Mouse (Mus musculus): Measurements from ENCODE around the gene Shc3.

Gene Shc3

GRCm38 (mm10) chr13:51387908-51388307 is 181.3 kb downstream of the Shc3 start:
- DNase-seq (ENCODE audit: inconsistent age in 2 of 2, low spot score in 1 of 2) = no peak

GRCm38 (mm10) chr13:51384899-51385298 is 184.3 kb downstream of the Shc3 start:
- DNase-seq (ENCODE audit: inconsistent age in 2 of 2, low spot score in 1 of 2) = no peak

DNA sequence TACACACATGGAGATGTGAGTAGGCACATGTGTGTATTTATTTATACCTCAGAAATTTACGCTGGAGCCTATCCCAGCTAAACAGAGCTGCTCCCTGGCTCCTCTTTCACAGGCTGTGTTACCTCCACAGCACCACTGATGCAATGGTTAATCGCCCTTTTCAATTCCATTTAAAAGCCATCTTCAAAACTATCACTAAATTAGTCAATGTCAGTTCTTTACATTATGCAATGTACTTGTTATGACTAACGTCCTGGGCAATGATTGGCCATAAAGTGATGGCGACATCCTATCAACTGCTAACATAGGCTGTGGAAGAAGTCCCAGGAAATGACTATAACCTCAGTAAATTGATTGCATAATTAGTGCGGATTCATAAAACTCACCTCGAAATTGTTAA is 187.7 kb downstream of the Shc3 start:
- DNase-seq (ENCODE audit: inconsistent age in 2 of 2, low spot score in 1 of 2) = no peak

Data from adrenal gland, adult (tissue).